Mouse (Mus musculus): ENCODE measurements around the gene Htr1a. TPM values are rescaled to one million over a fixed set of nuclear protein-coding genes. Genes with fewer than 3 reads are reported as not detected.

The Htr1a gene
- not detected in 2 replicates for total RNA-seq (2023)

DNA sequence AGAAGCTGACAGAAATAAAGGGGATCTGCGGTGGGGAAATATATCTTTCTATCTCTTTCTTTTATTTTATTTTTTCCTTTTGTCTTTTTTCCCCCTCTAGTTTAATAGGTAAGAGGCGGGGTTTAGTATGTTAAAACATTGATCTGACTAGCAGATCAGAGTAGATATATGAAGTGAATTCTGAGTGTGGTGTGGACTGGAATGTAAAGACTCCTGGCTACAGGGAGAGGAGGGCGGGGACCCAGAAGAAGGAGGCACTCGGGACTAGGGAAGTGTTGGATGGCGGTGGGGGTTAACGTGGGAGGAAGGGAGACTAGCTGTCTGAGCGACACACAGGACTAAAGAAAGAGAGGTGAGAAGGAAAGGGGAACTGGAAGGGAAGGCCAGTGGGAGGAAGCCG lies at the start of gene Htr1a:
Htr1a (plus strand) TSS at position 301 of the 400 bp plus-strand sequence.

Other genes with a start within 250 kb of the Htr1a start
- gene Rnf180, start 148.8 kb upstream of the Htr1a start, total RNA-seq (2023), result not detected in 2 replicates